Mouse (Mus musculus): Measurements from ENCODE around the gene Sapcd1.

GRCm38 (mm10) chr17:35047688-35048087 is 19.9 kb upstream of the Sapcd1 start:
- TF ChIP-seq CTCF (IDR thresholded peaks at IDR 0.05; ENCODE audit: insufficient read depth, low read length) (no peak), POLR2A (IDR thresholded peaks at IDR 0.05; ENCODE audit: borderline replicate concordance, extremely low read depth, low read depth, low read length) (no peak)
